Mouse (Mus musculus) ovary, postnatal 14 days (tissue): ENCODE data around the gene Fscn3.
A peak's percentile ranks its signal among the peaks of the same experiment; 100 is the strongest.

ENCODE experiments used
- DNase-seq: peaks from one replicate; pipeline ENCODE4 v3.0.0; 2022; ENCODE audit warnings: low spot score

Fscn3 gene

GRCm38 (mm10) chr6:28428290-28428689, 701 bp downstream of the Fscn3 start, which contains the start of gene Gcc1:
TSS of gene Gcc1 (minus strand) at chr6:28428390.
- DNase-seq: no peak

DNA sequence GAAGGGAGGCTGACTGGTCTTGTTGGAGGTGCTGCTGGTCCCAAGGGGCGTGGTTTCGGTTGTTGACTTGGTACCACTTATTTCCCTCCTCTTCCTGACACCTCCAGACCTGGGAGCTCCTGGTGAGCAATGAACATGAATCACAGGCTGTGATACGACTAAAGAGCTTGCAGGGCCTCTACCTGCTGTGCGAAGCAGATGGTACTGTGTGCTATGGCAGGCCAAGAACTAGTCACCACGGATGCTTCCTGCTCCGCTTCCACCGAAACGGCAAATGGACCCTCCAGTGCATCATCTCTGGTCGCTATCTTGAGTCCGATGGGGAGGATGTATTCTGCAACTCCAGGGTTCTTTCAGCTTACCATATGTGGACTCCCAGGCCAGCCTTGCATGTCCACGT, 2.3 kb downstream of the Fscn3 start:
- no peak for DNase-seq

GRCm38 (mm10) chr6:28430795-28431537, 3.4 kb downstream of the Fscn3 start:
- no peak for DNase-seq

DNA sequence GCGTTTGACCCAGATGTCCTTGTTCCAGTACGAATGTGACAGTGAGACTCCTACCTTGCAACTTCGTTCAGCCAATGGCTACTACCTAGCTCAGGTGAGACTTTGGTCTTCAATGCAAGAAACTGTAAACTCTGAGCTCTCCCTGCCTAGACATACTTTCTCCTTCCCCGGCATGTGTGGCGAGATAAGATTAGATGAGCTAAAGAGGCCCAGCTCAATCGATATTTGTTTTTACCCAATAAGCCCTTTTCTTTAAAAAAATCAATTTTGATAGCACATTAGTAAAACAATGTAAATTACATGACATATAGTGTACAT, 3.9 kb downstream of the Fscn3 start:
- DNase-seq: no peak

DNA sequence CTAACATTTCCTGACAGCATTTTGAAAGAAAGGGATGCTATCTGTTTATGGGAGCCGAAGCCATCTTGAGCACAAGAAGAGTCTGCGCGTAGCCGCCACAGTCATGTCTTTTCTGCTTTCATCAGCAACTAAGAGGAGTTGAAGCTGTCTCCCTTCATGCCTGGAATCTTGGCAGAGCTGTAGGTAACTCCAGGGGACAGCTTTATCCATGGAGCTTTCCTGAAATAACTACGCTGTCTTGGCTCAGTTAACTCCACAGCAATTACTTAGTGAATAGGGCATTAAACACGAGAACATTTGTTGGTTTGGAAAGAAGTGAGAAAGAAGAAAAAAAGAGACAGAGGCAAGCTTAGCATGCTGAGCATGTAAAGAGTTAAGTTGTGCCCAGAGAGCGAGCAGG, 20.3 kb downstream of the Fscn3 start:
- DNase-seq: no peak

DNA sequence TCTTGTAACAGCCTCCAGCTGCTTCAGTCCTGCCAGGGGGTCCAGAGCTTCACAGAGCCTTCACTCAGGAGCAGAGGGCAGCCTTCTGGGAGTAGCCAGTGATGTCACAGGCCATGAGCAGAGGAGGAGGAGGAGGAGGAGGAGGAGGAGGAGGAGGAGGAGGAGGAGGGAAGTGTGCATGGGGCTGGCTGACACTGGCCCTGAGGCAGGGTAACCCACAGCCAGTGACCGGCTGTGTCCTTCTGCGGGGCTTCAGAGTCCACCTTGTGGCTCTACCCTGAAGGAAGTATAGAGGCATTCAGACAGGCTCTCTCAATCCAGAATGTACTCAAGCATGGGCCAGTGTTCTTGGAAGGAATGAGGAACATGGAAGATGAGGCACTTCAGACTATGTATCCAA, 21.7 kb downstream of the Fscn3 start, which contains the start of gene Pax4:
Pax4 (minus strand) TSS at position 101 of the 400 bp plus-strand sequence.
- DNase-seq: no peak

- no peak for DNase-seq
Observed at GRCm38 (mm10) chr6:28450481-28450880, 22.9 kb downstream of the Fscn3 start.

GRCm38 (mm10) chr6:28450977-28451376, 23.4 kb downstream of the Fscn3 start:
- DNase-seq: no peak

DNA sequence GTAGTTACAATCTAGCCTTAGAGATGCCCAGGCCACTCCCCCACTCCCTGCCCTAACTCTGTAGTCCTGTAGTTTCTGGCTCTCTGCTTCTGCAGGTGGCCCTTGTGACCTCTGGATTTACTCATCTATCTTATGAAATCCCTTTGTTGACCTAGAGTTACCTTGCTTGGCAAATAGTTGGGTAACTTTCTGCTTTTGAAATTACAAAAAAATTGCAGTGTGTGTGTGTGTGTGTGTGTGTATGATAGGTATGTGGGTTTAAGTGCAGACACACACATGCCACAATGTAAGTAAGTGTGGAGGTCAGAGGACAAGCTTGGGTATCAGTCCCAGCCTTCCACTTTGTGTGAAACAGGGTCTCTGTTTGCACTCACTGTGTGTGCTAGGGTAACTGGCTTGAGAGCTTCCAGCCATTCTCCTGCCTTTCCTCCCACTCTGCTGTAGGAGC, 31.7 kb downstream of the Fscn3 start:
- no peak for DNase-seq

DNA sequence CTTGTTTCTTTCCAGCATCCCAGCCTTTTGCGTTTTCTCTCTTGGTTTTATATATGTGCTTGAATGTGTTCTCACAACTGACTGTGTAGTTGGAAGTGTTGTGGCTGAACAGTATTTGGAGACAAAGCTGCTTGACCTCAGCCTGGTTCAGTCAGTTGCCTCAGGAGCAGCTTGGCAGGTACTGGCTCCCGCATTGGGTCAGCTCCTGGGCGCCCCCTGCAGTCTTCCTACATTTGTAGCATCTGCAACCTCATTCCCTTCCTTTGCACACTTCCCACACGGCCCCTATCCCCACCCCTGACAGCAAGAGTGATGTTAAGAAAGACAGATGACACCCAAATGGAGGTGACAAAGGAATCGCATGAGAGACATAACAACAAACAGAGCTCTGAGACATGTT, 32.9 kb downstream of the Fscn3 start:
- DNase-seq: peak; percentile 61

DNA sequence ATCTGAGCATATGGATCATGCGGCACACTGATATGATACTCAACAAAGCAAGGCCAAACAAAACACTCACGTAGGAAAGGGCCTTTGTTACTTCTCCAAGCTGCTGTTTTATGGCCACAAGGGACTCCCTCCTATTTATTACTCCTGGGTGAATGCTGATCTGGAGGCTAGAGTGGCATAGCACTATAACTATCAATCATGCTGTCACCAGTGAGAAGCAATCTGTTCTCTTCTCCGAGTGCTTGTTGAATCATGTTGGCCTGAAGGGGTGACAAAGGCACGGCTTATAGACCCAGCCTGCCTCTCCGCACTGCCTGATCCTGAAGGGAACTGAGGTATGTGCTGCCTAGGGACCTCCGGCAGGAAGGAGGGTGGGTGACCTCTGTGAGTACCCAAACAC, 37.0 kb downstream of the Fscn3 start:
- no peak for DNase-seq

- no peak for DNase-seq
Observed at GRCm38 (mm10) chr6:28470017-28470602, 42.5 kb downstream of the Fscn3 start.

- DNase-seq: no peak
Observed at GRCm38 (mm10) chr6:28470621-28471020, 43.0 kb downstream of the Fscn3 start.

- DNase-seq: no peak
Observed at GRCm38 (mm10) chr6:28471284-28472035, 43.9 kb downstream of the Fscn3 start.

DNA sequence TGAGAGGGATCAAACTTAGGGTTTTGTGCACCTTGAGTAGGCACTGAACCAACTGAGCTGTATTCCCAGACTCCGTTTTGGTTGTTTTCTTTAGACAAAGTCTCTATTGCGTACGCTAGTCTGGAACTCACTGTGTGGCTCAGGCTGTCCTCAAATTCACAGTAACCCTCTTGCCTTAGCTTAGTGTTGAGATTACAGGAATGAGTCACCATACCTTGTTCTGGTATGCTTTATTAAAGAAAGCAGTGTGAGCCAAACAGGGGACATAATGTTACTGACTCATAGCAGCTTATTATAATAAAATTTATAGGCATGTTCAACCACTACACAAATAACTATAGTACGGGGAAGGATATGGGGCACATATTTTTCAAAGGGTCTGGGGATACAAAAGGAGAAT, 46.6 kb downstream of the Fscn3 start:
- no peak for DNase-seq

DNA sequence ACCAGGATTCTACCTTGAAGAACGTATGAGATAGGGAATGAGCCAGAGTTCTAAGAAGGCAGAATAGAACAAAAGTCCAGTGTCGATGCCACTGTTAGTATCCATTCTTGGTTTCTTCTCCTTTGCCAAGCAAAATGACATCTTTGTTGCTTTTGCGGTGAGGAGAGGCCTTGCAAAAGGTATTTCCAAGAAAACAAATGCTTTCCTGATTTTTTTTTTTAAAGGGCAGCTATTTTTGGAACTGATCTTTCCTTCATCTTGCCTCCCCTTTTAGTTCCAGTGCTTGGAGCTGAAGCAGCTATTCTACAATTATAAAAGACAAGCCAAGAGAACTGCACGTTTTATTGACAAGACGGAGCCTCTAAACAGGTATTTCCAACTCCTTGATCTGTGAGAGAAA, 47.2 kb downstream of the Fscn3 start, which contains the start of gene Snd1:
Snd1 (plus strand) TSS at position 301 of the 400 bp plus-strand sequence.
- no peak for DNase-seq

- peak; percentile 94 for DNase-seq
Observed at GRCm38 (mm10) chr6:28479865-28480751, 52.5 kb downstream of the Fscn3 start.

DNA sequence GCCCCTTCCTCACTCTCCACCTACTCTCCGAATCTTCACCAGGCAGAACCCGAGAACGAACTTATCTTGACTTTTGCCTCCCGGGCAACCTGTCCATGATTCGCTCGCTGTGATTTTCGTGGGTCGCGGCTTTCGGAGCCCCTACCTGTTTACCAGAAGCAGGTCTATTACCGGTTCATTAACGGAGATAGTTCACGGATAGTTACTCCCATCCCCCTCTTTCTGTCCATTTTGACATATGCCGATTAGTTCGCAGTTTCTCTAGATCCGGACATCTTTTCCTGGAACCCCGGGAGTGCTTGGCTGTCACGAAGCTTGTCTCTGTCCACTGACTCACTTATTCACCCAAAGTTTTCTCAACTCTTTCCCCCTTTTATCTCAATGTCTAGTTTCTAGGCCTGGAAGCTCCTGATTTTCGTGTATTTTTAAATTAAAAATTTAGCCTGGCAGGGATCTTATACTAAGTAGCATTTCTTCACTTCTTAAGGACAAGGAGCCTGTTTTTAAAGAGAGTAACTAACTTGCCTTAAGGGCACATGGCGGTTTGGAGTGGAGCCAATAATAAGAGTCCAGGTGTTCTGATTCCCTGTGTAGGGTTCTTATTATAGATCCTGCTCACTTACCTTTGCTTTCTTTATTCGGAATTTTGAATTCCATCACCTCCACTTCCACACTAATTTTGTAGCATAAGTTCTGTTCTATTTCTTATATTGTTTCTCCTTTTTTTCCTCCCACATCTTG, 53.3 kb downstream of the Fscn3 start:
- no peak for DNase-seq

DNA sequence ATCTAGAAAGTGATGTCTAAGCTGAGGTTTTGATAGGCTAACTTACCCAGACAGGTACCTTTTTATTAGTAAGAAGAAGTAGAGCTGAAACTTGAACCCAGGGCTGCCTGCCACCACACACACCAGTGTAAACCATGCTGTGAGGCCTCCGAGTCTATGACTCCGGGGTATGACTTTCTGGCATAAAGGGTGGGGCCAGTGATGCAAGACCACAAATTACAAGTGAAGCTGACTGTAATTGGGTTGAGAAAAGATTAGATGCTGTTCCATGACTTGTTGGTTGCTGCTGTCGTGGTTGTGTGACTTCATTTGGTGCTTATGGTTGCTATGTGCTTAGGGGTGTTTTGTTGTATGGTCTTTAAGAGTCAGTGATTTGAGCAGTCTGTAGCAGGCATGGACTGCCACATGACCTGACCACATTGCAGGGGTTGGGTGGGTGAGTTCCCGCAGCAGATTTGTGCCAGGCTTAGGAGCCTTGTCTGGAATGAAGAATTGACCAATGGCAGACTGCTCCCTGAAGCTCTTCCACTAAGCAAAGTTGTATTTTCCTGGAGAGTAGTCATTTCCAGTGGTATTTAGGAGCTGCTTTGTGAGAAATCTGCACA, 55.2 kb downstream of the Fscn3 start:
- no peak for DNase-seq

- DNase-seq: no peak
Observed at GRCm38 (mm10) chr6:28486008-28486407, 58.4 kb downstream of the Fscn3 start.

DNA sequence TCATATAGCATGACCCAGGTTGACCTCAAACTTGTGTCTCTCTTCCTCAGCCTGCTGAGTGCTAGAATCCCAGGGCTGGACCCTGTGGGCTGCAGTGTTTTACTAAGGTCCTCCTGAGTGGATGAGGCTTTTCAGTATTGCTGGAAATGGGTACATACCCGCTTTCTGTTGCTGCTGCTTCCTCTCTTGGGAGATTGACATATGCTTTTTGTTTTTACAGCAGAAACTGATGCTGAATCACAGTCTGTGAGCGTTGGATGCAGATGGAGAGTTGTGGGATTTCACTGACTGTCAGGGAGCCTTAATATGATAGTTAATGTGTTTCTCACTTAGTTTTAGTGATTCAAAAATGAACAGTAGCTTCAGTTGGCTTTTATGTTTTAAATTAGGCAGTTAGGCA, 58.9 kb downstream of the Fscn3 start:
- DNase-seq: no peak
